Mouse (Mus musculus): ENCODE results near the gene Mknk1. TPM values are rescaled to one million over a fixed set of nuclear protein-coding genes. Genes with fewer than 3 reads are reported as not detected.

Mknk1 gene
- polyA plus RNA-seq, 1 experiment, result 15.3 TPM

DNA sequence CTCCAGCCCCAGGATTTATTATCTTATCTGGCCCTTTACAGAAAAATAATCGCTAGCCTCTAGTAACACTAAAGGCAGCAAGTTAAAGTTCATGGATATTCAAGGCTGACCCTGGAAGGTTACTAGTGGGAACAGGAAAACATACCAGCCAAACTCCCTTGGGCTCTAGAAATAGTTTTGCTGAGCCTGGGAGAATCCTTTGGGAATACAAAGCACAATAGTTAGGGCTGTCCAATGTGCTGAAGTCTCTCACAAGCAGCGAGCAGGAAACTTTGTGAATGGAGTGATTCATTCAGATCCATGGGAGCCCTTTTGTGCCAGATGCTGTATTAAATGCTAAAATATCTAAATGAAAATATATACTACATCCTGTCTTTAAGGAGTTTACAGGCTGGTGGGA is 7.7 kb downstream of the Mknk1 start:
- Histone ChIP-seq H3ac (ENCODE audit: control insufficient read depth, insufficient read length, low read depth) (no peak overlapping the region), H3K79me3 (ENCODE audit: low read depth) (no peaks in the 10 kb centered on the region), H3K36me3 (ENCODE audit: control insufficient read depth, insufficient read depth) (peaks cover 17% of the 10 kb centered on the region), H3K4me3 (ENCODE audit: insufficient read depth, poor library complexity, severe bottlenecking) (no peak overlapping the region), H3K27me3 (ENCODE audit: control insufficient read depth, insufficient read depth, insufficient read length) (no peaks in the 10 kb centered on the region), H3K79me2 (ENCODE audit: control insufficient read depth, insufficient read depth) (no peaks in the 10 kb centered on the region)
- TF ChIP-seq MYOD1 (IDR thresholded peaks at IDR 0.05; ENCODE audit: control insufficient read depth, insufficient read length, low read depth) (no peak), CTCF (IDR thresholded peaks at IDR 0.05; ENCODE audit: control insufficient read depth, insufficient read depth, insufficient read length) (no peak), USF1 (IDR thresholded peaks at IDR 0.05; ENCODE audit: low read depth) (no peak), MYOG (IDR thresholded peaks at IDR 0.05; ENCODE audit: control insufficient read depth, extremely low read depth, insufficient read length) (no peak), MAX (IDR thresholded peaks at IDR 0.05) (no peak), FOSL1 (IDR thresholded peaks at IDR 0.05; ENCODE audit: insufficient read depth, low read length, poor library complexity, severe bottlenecking) (no peak)

DNA sequence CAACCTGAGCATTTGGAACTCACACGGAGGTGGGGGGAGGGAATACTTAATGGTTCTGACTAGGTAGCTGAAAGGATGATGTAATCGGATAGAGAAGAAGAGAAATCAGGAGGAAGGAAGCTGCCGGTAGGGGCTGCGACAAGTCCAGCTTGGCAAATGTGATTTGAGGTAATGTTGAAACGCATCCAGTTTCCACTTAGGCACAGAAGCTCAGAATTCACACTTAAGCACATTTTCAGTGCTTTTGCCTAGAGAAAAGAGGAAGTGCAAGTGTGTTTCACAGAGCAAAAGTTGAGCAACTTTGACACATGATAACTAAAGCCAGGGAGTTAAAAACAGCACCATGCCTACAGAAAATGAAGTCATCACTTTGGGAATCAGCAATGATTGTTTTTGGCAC is 8.4 kb downstream of the Mknk1 start:
- Histone ChIP-seq H3K36me3 (ENCODE audit: control insufficient read depth, insufficient read depth) (peaks cover 17% of the 10 kb centered on the region), H3K79me2 (ENCODE audit: control insufficient read depth, insufficient read depth) (no peaks in the 10 kb centered on the region), H3ac (ENCODE audit: control insufficient read depth, insufficient read length, low read depth) (no peak overlapping the region), H3K4me3 (ENCODE audit: insufficient read depth, poor library complexity, severe bottlenecking) (no peak overlapping the region), H3K79me3 (ENCODE audit: low read depth) (no peaks in the 10 kb centered on the region), H3K27me3 (ENCODE audit: control insufficient read depth, insufficient read depth, insufficient read length) (no peaks in the 10 kb centered on the region)
- TF ChIP-seq MYOD1 (IDR thresholded peaks at IDR 0.05; ENCODE audit: control insufficient read depth, insufficient read length, low read depth) (no peak), FOSL1 (IDR thresholded peaks at IDR 0.05; ENCODE audit: insufficient read depth, low read length, poor library complexity, severe bottlenecking) (no peak), CEBPB (IDR thresholded peaks at IDR 0.05; ENCODE audit: low read depth) (no peak), CTCF (IDR thresholded peaks at IDR 0.05; ENCODE audit: control insufficient read depth, insufficient read depth, insufficient read length) (no peak), MYOG (IDR thresholded peaks at IDR 0.05; ENCODE audit: control insufficient read depth, extremely low read depth, insufficient read length) (no peak), MAX (IDR thresholded peaks at IDR 0.05) (no peak), USF1 (IDR thresholded peaks at IDR 0.05; ENCODE audit: low read depth) (no peak)

GRCm38 (mm10) chr4:115848083-115848482 is 9.1 kb downstream of the Mknk1 start:
- no peak overlapping the region for H3K4me3 ChIP-seq (ENCODE audit: insufficient read depth, poor library complexity, severe bottlenecking)
- no peaks in the 10 kb centered on the region for H3K27me3 ChIP-seq (ENCODE audit: control insufficient read depth, insufficient read depth, insufficient read length)
- TF ChIP-seq USF1 (IDR thresholded peaks at IDR 0.05; ENCODE audit: low read depth) (no peak), CEBPB (IDR thresholded peaks at IDR 0.05; ENCODE audit: low read depth) (no peak), FOSL1 (IDR thresholded peaks at IDR 0.05; ENCODE audit: insufficient read depth, low read length, poor library complexity, severe bottlenecking) (no peak), MYOG (IDR thresholded peaks at IDR 0.05; ENCODE audit: control insufficient read depth, extremely low read depth, insufficient read length) (no peak), CTCF (IDR thresholded peaks at IDR 0.05; ENCODE audit: control insufficient read depth, insufficient read depth, insufficient read length) (no peak), MYOD1 (IDR thresholded peaks at IDR 0.05; ENCODE audit: control insufficient read depth, insufficient read length, low read depth) (no peak), MAX (IDR thresholded peaks at IDR 0.05) (no peak)
- H3K79me3 ChIP-seq (ENCODE audit: low read depth), result no peaks in the 10 kb centered on the region
- H3K79me2 ChIP-seq (ENCODE audit: control insufficient read depth, insufficient read depth), result no peaks in the 10 kb centered on the region
- no peak overlapping the region for H3ac ChIP-seq (ENCODE audit: control insufficient read depth, insufficient read length, low read depth)
- H3K36me3 ChIP-seq (ENCODE audit: control insufficient read depth, insufficient read depth), result peaks cover 17% of the 10 kb centered on the region

- H3K4me3 ChIP-seq (ENCODE audit: insufficient read depth, poor library complexity, severe bottlenecking), result no peak overlapping the region
- H3K36me3 ChIP-seq (ENCODE audit: control insufficient read depth, insufficient read depth), result peaks cover 17% of the 10 kb centered on the region
- H3K27me3 ChIP-seq (ENCODE audit: control insufficient read depth, insufficient read depth, insufficient read length), result no peaks in the 10 kb centered on the region
- H3K79me3 ChIP-seq (ENCODE audit: low read depth), result no peaks in the 10 kb centered on the region
- TF ChIP-seq FOSL1 (IDR thresholded peaks at IDR 0.05; ENCODE audit: insufficient read depth, low read length, poor library complexity, severe bottlenecking), result no peak
- TF ChIP-seq CTCF (IDR thresholded peaks at IDR 0.05; ENCODE audit: control insufficient read depth, insufficient read depth, insufficient read length), result no peak
- no peak for TF ChIP-seq MYOD1 (IDR thresholded peaks at IDR 0.05; ENCODE audit: control insufficient read depth, insufficient read length, low read depth)
- TF ChIP-seq MYOG (IDR thresholded peaks at IDR 0.05; ENCODE audit: control insufficient read depth, extremely low read depth, insufficient read length), result no peak
- TF ChIP-seq MAX (IDR thresholded peaks at IDR 0.05), result no peak
- no peak for TF ChIP-seq USF1 (IDR thresholded peaks at IDR 0.05; ENCODE audit: low read depth)
- no peaks in the 10 kb centered on the region for H3K79me2 ChIP-seq (ENCODE audit: control insufficient read depth, insufficient read depth)
- H3ac ChIP-seq (ENCODE audit: control insufficient read depth, insufficient read length, low read depth), result no peak overlapping the region
These were observed 10.1 kb downstream of the Mknk1 start for GRCm38 (mm10) chr4:115848990-115849677.

DNA sequence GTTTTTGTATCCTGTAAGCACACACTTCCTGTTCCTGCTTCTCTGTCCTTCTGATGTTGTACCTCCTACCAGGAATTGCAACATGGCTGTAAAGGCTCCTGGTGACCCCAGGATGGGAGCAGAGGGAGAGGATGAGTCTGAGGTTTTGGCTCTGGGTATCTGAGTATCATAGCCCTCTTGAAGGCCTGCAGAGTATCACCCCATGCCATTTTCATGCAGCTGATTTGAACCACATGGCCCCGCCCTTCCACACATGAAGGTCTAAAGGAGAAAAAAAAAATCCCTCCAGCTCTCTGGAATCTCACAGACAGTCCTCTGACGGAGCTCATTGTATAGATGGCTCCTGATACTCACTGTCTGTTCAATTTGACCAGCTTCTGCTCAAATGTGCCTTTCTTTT is 11.1 kb downstream of the Mknk1 start:
- Histone ChIP-seq H3K79me3 (ENCODE audit: low read depth) (no peaks in the 10 kb centered on the region), H3K79me2 (ENCODE audit: control insufficient read depth, insufficient read depth) (no peaks in the 10 kb centered on the region), H3K27me3 (ENCODE audit: control insufficient read depth, insufficient read depth, insufficient read length) (no peaks in the 10 kb centered on the region), H3ac (ENCODE audit: control insufficient read depth, insufficient read length, low read depth) (no peak overlapping the region), H3K36me3 (ENCODE audit: control insufficient read depth, insufficient read depth) (peaks cover 17% of the 10 kb centered on the region), H3K4me3 (ENCODE audit: insufficient read depth, poor library complexity, severe bottlenecking) (no peak overlapping the region)
- no peak for TF ChIP-seq MYOD1 (IDR thresholded peaks at IDR 0.05; ENCODE audit: control insufficient read depth, insufficient read length, low read depth)
- no peak for TF ChIP-seq MYOG (IDR thresholded peaks at IDR 0.05; ENCODE audit: control insufficient read depth, extremely low read depth, insufficient read length)
- TF ChIP-seq FOSL1 (IDR thresholded peaks at IDR 0.05; ENCODE audit: insufficient read depth, low read length, poor library complexity, severe bottlenecking), result no peak
- no peak for TF ChIP-seq CEBPB (IDR thresholded peaks at IDR 0.05; ENCODE audit: low read depth)
- TF ChIP-seq USF1 (IDR thresholded peaks at IDR 0.05; ENCODE audit: low read depth), result no peak
- no peak for TF ChIP-seq MAX (IDR thresholded peaks at IDR 0.05)
- no peak for TF ChIP-seq CTCF (IDR thresholded peaks at IDR 0.05; ENCODE audit: control insufficient read depth, insufficient read depth, insufficient read length)
